ENCODE assay signal across 8 mouse cellular contexts in genomic region chr2:119971837-119972536, GRCm38 (mm10). TPM values are rescaled to one million over a fixed set of nuclear protein-coding genes. Genes with fewer than 3 reads are reported as not detected.
A peak's percentile ranks its signal among the peaks of the same experiment; 100 is the strongest.
DNase-seq lines count a peak whose midpoint lies in the region; ATAC-seq lines count a peak whose summit lies in the region.

No protein-coding gene starts in this region.

- peak overlapping the region; percentile 78 for H3K4me2 ChIP-seq in heart, embryonic 14.5 days (ENCODE audit: low read length)
- peak overlapping the region; percentile 86 for H3K4me2 ChIP-seq in liver, embryonic 13.5 days
- H3K4me2 ChIP-seq in stomach, embryonic 16.5 days (ENCODE audit: low read depth, low read length): peak overlapping the region; percentile 75

- no peaks in the 10 kb centered on the region for H3K27me3 ChIP-seq in heart, embryonic 14.5 days (ENCODE audit: control insufficient read depth, insufficient read depth, low read length)
- no peaks in the 10 kb centered on the region for H3K27me3 ChIP-seq in liver, embryonic 13.5 days
- H3K27me3 ChIP-seq in stomach, embryonic 16.5 days (ENCODE audit: control insufficient read depth, insufficient read depth, low read length): no peaks in the 10 kb centered on the region

- WGBS in heart, embryonic 14.5 days: 2% methylated on average over 32 of the region's 32 CpGs
- WGBS in liver, embryonic 13.5 days (ENCODE audit: insufficient replicate concordance): 6% methylated on average over 32 of the region's 32 CpGs
- WGBS in stomach, embryonic 16.5 days: 2% methylated on average over 32 of the region's 32 CpGs

- DNase-seq in c-Kit-negative CD71-positive TER-119-positive erythroid progenitor cells, embryonic 14.5 days (ENCODE audit: low read depth, low spot score): peak; percentile 87
- DNase-seq in fibroblast of lung, adult 2 months (ENCODE audit: low read depth): peak; percentile 89
- peak; percentile 98 for DNase-seq in kidney, postnatal 14 days
- DNase-seq in liver, embryonic 13.5 days: peak; percentile 94
- peak; percentile 97 for DNase-seq in neural tube, embryonic 10.5 days (ENCODE audit: extremely low spot score, low spot score)

- no peaks in the 10 kb centered on the region for H3K9me3 ChIP-seq in heart, embryonic 14.5 days (ENCODE audit: control insufficient read depth, low read length)
- H3K9me3 ChIP-seq in liver, embryonic 13.5 days (replicated peaks): no peaks in the 10 kb centered on the region
- no peaks in the 10 kb centered on the region for H3K9me3 ChIP-seq in stomach, embryonic 16.5 days (replicated peaks; ENCODE audit: control insufficient read depth, low read length)

- H3K27ac ChIP-seq in heart, embryonic 14.5 days (replicated peaks in 1 of 2; ENCODE audit: control insufficient read depth in 1 of 2, insufficient read depth in 1 of 2, low read depth in 2 of 2, low read length in 2 of 2): peak overlapping the region; percentile 39 to 67; a peak in 3 of 4 replicates
- H3K27ac ChIP-seq in liver, embryonic 13.5 days: peak overlapping the region; percentile 52
- peak overlapping the region; percentile 82 for H3K27ac ChIP-seq in stomach, embryonic 16.5 days (ENCODE audit: low read length)

- H3K9ac ChIP-seq in heart, embryonic 14.5 days (ENCODE audit: low read length): peak overlapping the region; percentile 84
- H3K9ac ChIP-seq in liver, embryonic 13.5 days: peak overlapping the region; percentile 80
- peak overlapping the region; percentile 91 for H3K9ac ChIP-seq in stomach, embryonic 16.5 days (ENCODE audit: low read length)

- H3K4me1 ChIP-seq in heart, embryonic 14.5 days (ENCODE audit: control insufficient read depth in 2 of 2, insufficient read depth in 2 of 2, low read length in 2 of 2): peaks cover 6 to 10% of the 10 kb centered on the region in 2 experiments
- H3K4me1 ChIP-seq in liver, embryonic 13.5 days (replicated peaks): peaks cover 16% of the 10 kb centered on the region
- peaks cover 13% of the 10 kb centered on the region; the same call in 1 of the 2 replicates for H3K4me1 ChIP-seq in stomach, embryonic 16.5 days (ENCODE audit: control insufficient read depth, insufficient read depth, low read length)

- ATAC-seq in CD4-positive, CD25-positive, alpha-beta regulatory T cell, adult 4 months: peak; percentile 98
- peak; percentile 99 for ATAC-seq in heart, embryonic 14.5 days (ENCODE audit: insufficient number of reproducible peaks, insufficient read depth, low FRiP score, low read depth)
- ATAC-seq in liver, embryonic 13.5 days (ENCODE audit: low read depth): peak; percentile 99
- peak; percentile 99 for ATAC-seq in stomach, embryonic 16.5 days (ENCODE audit: insufficient read depth, low FRiP score)

- 0 out of 2 replicates have a peak, but pooled peaks cover 13% of the 10 kb centered on the region for H3K36me3 ChIP-seq in heart, embryonic 14.5 days (ENCODE audit: control insufficient read depth, insufficient read depth, low read length)
- H3K36me3 ChIP-seq in liver, embryonic 13.5 days: no peaks in the 10 kb centered on the region
- H3K36me3 ChIP-seq in stomach, embryonic 16.5 days (ENCODE audit: control insufficient read depth, insufficient read depth, low read length): no peaks in the 10 kb centered on the region

- peak overlapping the region; percentile 69 to 91 for H3K4me3 ChIP-seq in heart, embryonic 14.5 days (ENCODE audit: control insufficient read depth in 1 of 2, insufficient read depth in 1 of 2, low read depth in 1 of 2, low read length in 2 of 2)
- H3K4me3 ChIP-seq in liver, embryonic 13.5 days (replicated peaks): peak overlapping the region; percentile 71
- peak overlapping the region; percentile 94 for H3K4me3 ChIP-seq in stomach, embryonic 16.5 days (replicated peaks; ENCODE audit: low read length)

RNA-seq across cellular contexts. Expression of gene Mapkbp1, which starts 0.5 kb away (rescaled TPM):
- 1 to 10 TPM; 2.4 to 2.9 TPM for polyA plus RNA-seq in CD4-positive, CD25-positive, alpha-beta regulatory T cell, adult 4 months (2017; shearing (Covaris generic))
- polyA plus RNA-seq in heart, embryonic 14.5 days (2014; fragmentation: Nextera tagmentation; extraction: Ambion mirVana): 1.7 and 2.1 TPM in 2 replicates
- polyA plus RNA-seq in liver, embryonic 13.5 days (2015; fragmentation: Nextera tagmentation; extraction: Ambion mirVana): 0.28 and 0.57 TPM in 2 replicates
- polyA plus RNA-seq in stomach, embryonic 16.5 days (2015; fragmentation: Nextera tagmentation; extraction: Ambion mirVana): 2.6 and 3.4 TPM in 2 replicates

RNA-seq across cellular contexts. Expression of gene Jmjd7, which starts 55.3 kb away (rescaled TPM):
- polyA plus RNA-seq in CD4-positive, CD25-positive, alpha-beta regulatory T cell, adult 4 months (2017; shearing (Covaris generic)): 10 to 100 TPM; 24.3 to 28.4 TPM
- polyA plus RNA-seq in heart, embryonic 14.5 days (2014; fragmentation: Nextera tagmentation; extraction: Ambion mirVana): 18.1 and 20.7 TPM in 2 replicates
- polyA plus RNA-seq in liver, embryonic 13.5 days (2015; fragmentation: Nextera tagmentation; extraction: Ambion mirVana): 7.2 and 8.2 TPM in 2 replicates
- 13.4 and 15.4 TPM in 2 replicates for polyA plus RNA-seq in stomach, embryonic 16.5 days (2015; fragmentation: Nextera tagmentation; extraction: Ambion mirVana)

RNA-seq across cellular contexts. Expression of gene Gm28042, which starts 55.3 kb away (rescaled TPM):
- polyA plus RNA-seq in CD4-positive, CD25-positive, alpha-beta regulatory T cell, adult 4 months (2017; shearing (Covaris generic)): 1 to 10 TPM; 2.5 to 2.9 TPM
- 1.9 and 3.6 TPM in 2 replicates for polyA plus RNA-seq in heart, embryonic 14.5 days (2014; fragmentation: Nextera tagmentation; extraction: Ambion mirVana)
- 0.35 and 0.46 TPM in 2 replicates for polyA plus RNA-seq in liver, embryonic 13.5 days (2015; fragmentation: Nextera tagmentation; extraction: Ambion mirVana)
- polyA plus RNA-seq in stomach, embryonic 16.5 days (2015; fragmentation: Nextera tagmentation; extraction: Ambion mirVana): 2.4 and 5.1 TPM in 2 replicates

Comparison
In these comparisons a context has a peak if more than half of its experiments do, and no peak if none do; other contexts are left out.
1. Peak in every context shown above with its lines: DNase-seq, ATAC-seq, H3K4me3 ChIP-seq and H3K27ac ChIP-seq.